Mouse (Mus musculus) gastrocnemius, postnatal 14 days (tissue): Measurements from ENCODE around the gene Parva. TPM values are rescaled to one million over a fixed set of nuclear protein-coding genes. Genes with fewer than 3 reads are reported as not detected.

Experiments
- DNase-seq: peaks from one replicate; pipeline ENCODE4 v3.0.0; 2021; ENCODE audit warnings: mixed read lengths
- intact Hi-C: fragments of 180-260 bp; cut with DNase I; formaldehyde crosslinking; loops from one replicate; pipeline ENCODE4 v1.15.1; 2025; ENCODE audit warnings: low total_unique reads
- total RNA-seq, 2 experiments: library from RNA; stranded (reverse); gene quantifications; 2 replicates each; pipeline ENCODE4 v1.2.3; 2021

The Parva gene
- total RNA-seq, 2 experiments from 2014 or later, result 36.1 to 41.5 TPM

- intact Hi-C loops, result no loop called here
- no peak for DNase-seq
Observed at GRCm38 (mm10) chr7:112635936-112636335, 208.6 kb downstream of the Parva start.

Other genes starting within 250 kb of the Parva start
- 100 to 1,000 TPM in 1 of 2 experiments, 10 to 100 TPM in 1; 86.4 to 106 TPM for gene Mical2, start 201.6 kb upstream of the Parva start, total RNA-seq